Mouse (Mus musculus) gastrocnemius, postnatal 10 days (tissue): Measurements from ENCODE around the gene Stmn3. TPM values are rescaled to one million over a fixed set of nuclear protein-coding genes. Genes with fewer than 3 reads are reported as not detected.

ENCODE experiments used
- DNase-seq: peaks from one replicate; pipeline ENCODE4 v3.0.0; 2021; ENCODE audit warnings: mixed read lengths
- long read RNA-seq, 2 experiments: library from polyadenylated mRNA; stranded (forward); transcript quantifications; one replicate each; pipeline ENCODE4 v2.0.0; 2021
- total RNA-seq, 2 experiments: library from RNA; stranded (reverse); gene quantifications; 2 replicates each; pipeline ENCODE4 v1.2.3; 2021

Stmn3 gene
- 1 to 10 TPM; 1.1 to 1.6 TPM for total RNA-seq
- long read RNA-seq, experiment 1 = 0 reads
- long read RNA-seq, experiment 2, partial matches to known transcripts = 0 of 1 reads
- long read RNA-seq, experiment 2, other reads (novel, unspliced or antisense) = 0 of 1 reads

- peak; percentile 52 for DNase-seq
These were observed at the start of gene Stmn3 for GRCm38 (mm10) chr2:181314080-181314810. Gene Stmn3 (minus strand): TSS chr2:181314500.

- no peak for DNase-seq
These were observed 49.6 kb upstream of the Stmn3 start for GRCm38 (mm10) chr2:181363946-181364345.

GRCm38 (mm10) chr2:181356780-181357179 lies 42.5 kb upstream of the Stmn3 start:
- no peak for DNase-seq

DNA sequence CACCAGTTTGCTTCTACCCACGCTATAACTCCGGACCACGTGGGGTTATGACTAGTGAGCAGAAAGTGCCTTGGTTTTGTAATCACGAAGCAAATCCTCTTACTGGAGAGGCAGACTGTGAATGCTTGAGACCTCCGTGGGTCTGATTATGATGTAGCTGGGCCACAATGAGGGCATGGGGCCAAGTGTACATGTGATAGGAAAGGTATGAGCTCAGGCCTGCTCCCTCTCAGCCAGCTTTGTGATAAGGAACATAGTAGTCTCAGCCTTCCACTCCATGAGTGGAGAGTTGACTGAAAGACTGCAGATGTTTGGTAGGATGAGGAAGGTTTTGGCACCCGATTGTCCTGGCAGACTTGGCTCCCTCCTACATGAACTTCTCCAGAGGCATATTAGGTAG lies 28.5 kb upstream of the Stmn3 start:
- no peak for DNase-seq

DNA sequence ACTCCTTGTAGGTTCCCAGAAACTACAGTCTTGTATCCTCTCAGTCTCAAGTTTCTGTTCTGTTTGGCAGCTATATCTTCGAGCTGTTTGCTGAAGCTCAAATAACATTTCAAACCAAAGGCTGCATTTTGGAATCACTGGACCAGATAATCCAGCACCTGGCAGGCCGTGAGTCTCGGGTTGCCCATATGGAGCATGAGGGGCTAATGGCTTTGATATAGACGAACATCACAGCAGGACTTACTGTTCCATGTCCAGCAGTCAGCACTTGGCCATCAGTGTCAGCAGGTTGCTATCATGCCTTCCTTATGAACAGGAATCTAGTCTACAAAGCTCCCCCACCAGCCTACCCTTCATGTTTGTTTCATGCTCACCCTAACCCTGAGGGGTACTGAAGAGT lies 26.1 kb upstream of the Stmn3 start:
- no peak for DNase-seq

- peak; percentile 63 for DNase-seq
These were observed 19.7 kb upstream of the Stmn3 start for GRCm38 (mm10) chr2:181334023-181334422.

- DNase-seq = no peak
These were observed 18.2 kb upstream of the Stmn3 start for GRCm38 (mm10) chr2:181332542-181332941.

GRCm38 (mm10) chr2:181326098-181326497 lies 11.8 kb upstream of the Stmn3 start:
- no peak for DNase-seq

- no peak for DNase-seq
These were observed 7.8 kb upstream of the Stmn3 start for GRCm38 (mm10) chr2:181322136-181322535.

- no peak for DNase-seq
These were observed 5.8 kb upstream of the Stmn3 start for GRCm38 (mm10) chr2:181320103-181320499.

DNA sequence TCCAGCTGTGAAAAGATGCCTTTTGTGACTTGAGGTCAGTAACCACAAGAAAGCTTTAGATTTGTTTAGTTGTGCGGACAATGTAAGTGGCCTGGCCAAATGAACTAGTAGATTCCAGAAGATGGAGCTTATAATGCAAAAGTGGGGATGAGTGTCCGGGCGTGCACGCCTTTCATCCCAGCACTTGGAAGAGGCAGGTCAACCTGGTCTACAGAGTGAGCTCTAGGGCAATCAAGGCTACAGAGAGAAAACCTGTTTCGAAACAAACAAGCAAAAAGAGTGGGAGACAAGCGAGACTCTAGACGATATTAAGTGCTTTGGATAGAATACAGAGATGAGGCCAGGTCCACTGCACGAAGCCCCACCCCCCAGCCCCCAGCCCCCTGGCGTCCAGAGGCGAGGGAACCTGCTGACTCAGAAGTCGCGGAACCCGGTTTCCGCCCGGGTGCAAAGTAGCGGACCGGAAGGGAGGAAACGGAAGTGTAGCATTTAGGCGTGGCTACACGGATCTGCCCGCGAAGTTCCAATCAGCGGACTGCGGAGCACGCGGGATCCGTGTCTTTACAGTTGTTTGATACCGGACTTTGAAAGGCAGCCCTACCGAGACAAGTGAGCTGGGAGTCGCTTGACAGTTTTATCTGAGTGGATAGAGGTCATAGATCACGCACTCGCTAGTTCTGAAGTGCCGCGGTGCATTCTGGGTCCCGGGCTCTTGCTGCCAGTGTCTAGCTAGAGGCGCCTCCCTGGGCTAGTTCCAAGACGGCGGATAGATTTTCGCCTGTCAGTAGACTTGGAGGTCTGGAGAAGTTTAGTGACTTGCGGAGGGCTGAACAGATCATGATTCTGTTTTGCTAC lies 5.2 kb upstream of the Stmn3 start, which contains the start of gene Rtel1:
Rtel1 (plus strand) TSS at position 492 of the 855 bp plus-strand sequence.
- peak; percentile 77 for DNase-seq

- no peak for DNase-seq
These were observed 788 bp downstream of the Stmn3 start for GRCm38 (mm10) chr2:181313344-181314079.

DNA sequence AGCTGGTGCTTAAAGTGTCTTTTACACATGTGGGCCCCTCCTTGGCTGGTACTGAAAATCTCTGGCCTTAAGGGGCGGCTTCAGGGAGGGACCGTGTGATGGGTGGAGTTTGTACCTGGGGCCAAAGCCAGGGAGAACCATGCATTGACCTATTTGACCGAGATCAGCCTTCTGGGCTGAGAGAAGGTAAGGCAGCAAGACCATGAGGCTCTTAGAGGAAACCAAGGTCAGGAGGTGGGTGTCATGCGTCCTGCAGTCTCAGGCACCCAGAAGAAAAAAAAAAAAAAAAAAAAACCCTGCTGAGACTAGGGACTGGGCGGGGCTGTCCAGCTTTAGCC lies 1.3 kb downstream of the Stmn3 start:
- DNase-seq = no peak

GRCm38 (mm10) chr2:181312435-181312834 lies 1.9 kb downstream of the Stmn3 start:
- DNase-seq = no peak

DNA sequence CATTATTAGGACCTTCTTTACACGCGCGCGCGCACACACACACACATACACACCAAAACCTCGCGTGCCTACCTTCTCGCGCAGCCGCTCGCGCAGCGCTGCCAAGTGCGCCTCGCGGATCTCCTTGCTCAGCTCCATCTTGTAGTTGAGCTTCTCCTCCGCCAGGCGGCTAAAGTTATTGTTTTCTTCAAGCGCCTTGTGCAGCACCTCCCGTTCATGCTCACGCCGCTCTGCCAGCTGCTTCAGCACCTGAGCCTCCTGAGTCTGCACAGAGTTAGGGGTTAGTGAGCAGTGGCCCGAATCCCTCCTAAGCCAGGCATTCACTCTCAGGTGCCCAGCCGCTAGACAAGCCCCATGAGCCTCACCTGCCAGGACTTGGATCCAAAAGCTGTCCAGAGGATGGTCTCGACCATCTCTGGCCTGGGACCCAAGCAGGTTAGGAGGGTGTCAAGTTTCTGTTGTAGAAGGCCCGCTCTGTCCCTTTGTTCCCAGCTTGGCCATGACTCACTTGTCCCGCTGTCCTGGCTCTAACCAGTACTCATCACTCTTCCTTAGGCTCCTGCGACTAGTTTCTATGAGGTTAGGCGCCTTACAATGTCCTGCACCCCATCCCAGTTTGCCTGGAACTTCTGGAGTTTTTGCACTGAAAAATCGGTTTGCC lies 7.0 kb downstream of the Stmn3 start:
- DNase-seq = peak; percentile 45

DNA sequence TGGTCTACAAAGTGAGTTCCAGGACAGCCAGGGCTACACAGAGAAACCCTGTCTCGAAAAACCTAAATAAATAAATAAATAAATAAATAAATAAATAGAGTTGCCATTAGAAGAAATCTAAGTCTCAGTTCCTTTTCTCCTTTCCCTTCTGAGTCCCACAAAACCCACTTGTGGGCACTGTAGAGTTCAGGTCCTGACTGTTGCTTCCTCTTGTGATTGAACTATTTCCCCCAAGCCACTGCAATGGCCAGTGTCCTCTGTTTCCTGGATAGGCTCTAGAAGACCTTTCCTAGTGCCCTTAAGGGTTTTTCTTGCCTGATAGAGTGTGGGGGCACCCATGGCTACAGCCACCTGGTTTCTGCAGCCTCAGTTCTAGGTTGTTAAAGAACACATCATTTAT lies 9.4 kb downstream of the Stmn3 start:
- DNase-seq = no peak

- DNase-seq = no peak
These were observed 12.3 kb downstream of the Stmn3 start for GRCm38 (mm10) chr2:181302041-181302440.

GRCm38 (mm10) chr2:181290937-181291336 lies 23.4 kb downstream of the Stmn3 start:
- DNase-seq = no peak

- no peak for DNase-seq
These were observed 25.6 kb downstream of the Stmn3 start for GRCm38 (mm10) chr2:181288691-181289090.

DNA sequence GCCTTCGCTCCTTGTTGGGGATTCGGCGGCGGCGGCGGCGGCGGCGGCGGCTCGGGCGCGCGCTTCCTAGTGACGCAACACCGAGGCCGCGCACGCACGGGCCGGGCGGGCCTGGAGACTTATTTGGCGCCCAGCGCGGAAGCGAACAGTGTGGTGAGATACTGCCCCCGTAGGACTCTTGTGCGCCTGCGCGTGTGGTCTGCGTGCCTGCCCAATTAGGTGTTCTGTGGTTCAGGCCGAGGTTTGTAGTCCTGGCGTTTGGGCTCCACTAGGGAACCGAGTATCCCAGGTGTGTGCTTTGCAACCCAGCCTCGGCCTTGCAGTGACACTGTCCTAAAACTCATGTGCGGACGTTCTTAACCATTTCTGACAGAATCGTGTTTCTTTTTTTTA lies 26.3 kb downstream of the Stmn3 start, which contains the start of gene Gmeb2:
Gmeb2 (minus strand) TSS at position 78 of the 393 bp plus-strand sequence.
- peak; percentile 88 for DNase-seq

GRCm38 (mm10) chr2:181287338-181287957 lies 26.9 kb downstream of the Stmn3 start:
- peak; percentile 86 for DNase-seq
